Mouse (Mus musculus) kidney, adult 18-20 months (tissue): Measurements from ENCODE around the gene Pced1a.
"Not testable (repeated sequence)": the region's sequence is repeated elsewhere in the genome, so short reads cannot be mapped to it uniquely, and the experiment has no call there.

Source experiments
- DNase-seq: peaks from one replicate; pipeline ENCODE4 v3.0.0; 2021

Pced1a gene

DNA sequence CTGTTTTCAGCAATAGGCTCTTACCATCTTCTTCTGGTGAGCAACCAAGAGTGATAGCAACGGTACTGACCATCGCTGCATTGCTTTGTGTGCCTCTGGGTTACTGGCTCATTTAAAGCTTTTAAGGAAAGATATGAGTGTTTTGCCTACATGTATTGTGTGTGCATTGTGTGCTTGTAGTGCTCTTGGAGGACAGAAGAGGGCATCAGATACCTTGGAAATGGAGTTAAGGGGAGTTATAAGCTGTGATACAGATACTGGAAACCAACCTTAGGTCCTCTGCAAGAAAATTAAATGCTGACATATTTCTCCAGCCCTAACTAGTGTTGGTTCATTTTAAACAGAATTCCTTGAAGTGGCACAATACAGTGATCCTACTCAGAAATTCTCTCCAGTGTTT lies 35.7 kb downstream of the Pced1a start:
- no peak for DNase-seq

DNA sequence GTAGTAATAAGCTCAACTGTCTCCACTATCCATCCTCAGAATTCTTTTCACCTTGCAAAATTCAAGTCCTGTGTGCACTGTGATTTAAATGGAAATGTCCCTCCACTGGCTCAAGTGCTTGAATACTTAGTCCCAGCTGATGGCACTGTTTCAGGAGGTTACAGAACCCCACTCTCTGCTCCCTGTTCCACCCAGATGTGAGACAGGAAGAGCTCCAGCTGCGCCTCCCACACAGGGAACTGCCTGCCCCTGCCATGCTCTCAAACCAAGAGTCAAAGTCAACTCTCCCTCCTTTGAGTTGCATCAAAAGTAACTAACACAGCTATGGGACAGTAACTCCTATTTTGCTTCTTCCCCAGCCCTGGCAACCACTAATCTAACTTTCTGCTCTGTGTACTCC lies 38.3 kb downstream of the Pced1a start:
- DNase-seq, result no peak

DNA sequence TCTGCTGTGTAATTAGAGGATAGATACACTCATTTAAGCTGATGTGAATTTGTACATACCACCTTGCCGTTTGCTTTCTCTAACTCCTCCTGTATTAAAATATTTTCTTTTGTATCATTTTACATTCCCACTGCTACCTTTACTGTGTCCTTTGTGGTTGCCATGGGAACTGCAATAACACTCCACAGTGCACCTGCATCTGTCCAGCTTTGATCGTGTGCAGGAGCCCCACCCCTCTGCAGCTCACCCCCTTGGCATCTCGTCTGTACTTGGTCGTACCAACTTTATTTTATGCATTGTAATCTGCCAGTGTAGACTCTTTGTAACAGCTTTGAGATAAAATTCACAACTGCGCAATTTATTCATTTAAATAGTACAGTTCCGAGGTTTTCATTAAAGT lies 40.6 kb downstream of the Pced1a start:
- DNase-seq, result no peak

DNA sequence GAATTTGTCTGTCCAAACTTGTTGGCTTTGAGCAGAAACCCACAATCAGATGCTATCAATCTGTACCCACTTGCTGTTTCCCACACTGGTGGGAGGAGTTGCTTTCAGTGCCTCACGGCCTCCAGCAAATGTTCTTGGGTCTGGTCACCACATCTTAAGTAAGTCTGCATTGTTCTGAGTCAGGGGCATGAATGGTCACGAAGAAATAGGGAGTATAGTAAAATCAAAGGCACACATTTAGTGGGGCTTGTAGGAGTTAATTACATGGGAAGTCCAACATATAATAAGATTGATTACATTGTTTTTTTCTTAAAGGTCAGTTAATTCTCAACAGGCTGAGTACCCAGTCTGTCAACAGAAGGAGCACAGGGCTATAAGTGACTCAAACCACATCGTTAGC lies 41.3 kb downstream of the Pced1a start:
- no peak for DNase-seq

DNA sequence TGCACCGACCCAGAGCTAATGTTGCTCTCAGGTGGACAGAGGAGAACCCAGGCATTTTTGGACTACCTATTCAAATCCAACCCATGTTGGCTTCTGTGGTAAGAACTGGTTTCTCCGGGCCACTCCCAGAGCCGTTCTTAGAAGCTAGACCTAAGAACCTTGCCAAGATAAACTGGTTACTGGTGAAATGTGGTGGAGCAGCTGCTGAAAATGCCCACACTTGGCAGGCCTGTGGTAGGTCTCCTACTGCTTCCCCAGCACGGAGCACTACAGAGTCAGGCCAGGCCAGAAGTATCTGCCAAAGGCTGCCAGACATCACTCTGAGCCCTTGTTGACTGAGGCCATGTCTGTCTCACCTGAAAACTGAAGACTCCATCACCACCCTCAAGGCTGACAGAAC lies 49.5 kb downstream of the Pced1a start:
- no peak for DNase-seq

DNA sequence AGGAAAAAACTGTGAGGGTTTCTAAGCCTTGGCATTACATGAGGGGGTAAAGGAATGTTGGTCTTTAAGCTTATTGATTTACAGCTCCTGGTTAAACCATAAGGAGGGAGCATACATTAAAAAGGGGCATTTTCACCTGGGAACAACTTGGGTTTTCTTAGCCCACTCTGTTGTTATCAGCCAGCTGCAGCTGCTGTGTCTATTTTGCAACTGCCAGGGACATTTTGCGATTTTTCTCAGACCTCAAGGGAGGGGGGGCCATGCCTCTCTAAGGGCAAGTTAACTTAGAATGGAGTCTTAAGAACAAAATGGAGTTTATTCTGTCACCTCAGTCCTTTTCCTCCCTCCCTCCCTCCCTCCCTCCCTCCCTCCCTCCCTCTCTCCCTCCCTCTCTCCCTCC lies 51.5 kb downstream of the Pced1a start:
- not testable (repeated sequence) for DNase-seq

DNA sequence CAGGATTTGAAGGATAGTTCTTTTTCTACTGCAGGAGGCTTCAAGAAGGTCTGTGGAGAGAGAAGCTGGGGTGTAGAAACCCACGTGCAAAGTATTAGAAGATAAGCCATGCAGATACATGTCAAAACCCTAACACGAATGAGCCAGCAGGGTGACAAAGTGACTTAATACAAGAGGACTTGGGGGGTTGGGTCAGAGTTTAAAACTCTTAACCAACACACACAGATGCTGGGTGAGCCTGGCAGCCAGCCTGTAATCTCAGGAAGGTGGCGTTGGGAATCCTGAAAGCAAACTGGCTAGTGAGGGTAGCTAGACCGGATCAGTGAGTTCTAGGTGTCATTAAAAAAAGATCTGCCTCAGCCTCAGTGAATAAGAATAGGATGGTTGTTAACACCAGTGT lies 57.1 kb downstream of the Pced1a start:
- no peak for DNase-seq
